Mouse (Mus musculus) stomach, postnatal 0 days (tissue): ENCODE measurements around the gene Lrig3.

Source experiments
- CTCF ChIP-seq: IDR thresholded peaks from 2 replicates; pipeline ENCODE4 v1.5.1; 2016; ENCODE audit warnings: antibody characterized with exemption, low read depth, mild to moderate bottlenecking, moderate library complexity
- EP300 ChIP-seq: optimal IDR thresholded peaks from 2 replicates; pipeline ENCODE3; 2016; ENCODE audit warnings: antibody characterized with exemption

GRCm38 (mm10) chr10:125970500-125970899 lies 4.5 kb downstream of the Lrig3 start:
- TF ChIP-seq CTCF, result no peak
- no peak for TF ChIP-seq EP300
